Mouse (Mus musculus): ENCODE results near the gene Phka2.

Phka2 gene

DNA sequence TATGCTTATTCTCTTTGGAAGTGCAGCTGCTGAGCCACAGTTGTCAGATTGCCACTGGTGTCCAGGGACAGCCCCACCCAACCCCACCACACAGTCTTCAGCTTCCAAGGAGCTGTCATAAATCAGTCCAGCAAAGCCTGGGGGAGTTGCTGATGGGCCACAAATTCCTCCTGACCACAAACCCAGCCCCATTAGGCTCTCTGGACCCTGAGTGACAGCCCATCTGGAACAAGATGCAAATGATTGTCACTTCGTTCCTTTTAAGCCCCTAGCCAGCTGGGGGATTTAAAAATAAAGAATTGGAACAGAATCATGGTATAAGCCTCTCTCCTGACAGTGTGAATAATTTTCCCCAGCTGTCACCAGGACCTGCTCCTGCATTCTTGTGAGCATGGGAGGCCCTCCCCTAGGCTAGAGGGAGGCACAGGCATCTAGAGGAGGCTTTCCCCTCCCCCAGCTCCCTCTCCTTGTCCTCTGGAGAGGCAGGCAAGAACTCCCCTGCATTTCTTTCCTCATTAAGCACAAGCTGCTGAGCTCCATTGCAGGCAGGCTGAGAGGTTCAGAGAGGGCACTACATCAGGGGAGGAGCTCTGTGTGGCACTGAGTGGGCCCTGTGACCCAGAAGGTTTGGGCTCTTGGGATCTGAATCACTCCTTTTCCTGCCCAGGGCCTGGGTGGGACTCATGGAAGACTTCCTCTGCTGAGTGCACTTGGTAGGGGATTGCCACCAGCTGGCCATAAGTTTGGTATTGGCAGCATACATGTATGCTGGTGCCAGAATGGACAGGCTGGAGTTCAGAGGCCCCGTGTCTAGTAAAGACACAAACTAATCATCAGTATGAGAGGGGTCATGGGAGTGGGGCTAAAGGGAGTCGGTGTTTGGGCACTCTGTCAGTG lies 96.8 kb downstream of the Phka2 start:
- no peak for DNase-seq (ENCODE audit: low spot score)

- DNase-seq (ENCODE audit: low spot score): no peak
These were observed 99.1 kb downstream of the Phka2 start for GRCm38 (mm10) chrX:160601053-160601452.

GRCm38 (mm10) chrX:160602770-160603169 lies 100.8 kb downstream of the Phka2 start:
- DNase-seq (ENCODE audit: low spot score): no peak

- DNase-seq (ENCODE audit: low spot score): no peak
These were observed 101.3 kb downstream of the Phka2 start for GRCm38 (mm10) chrX:160603316-160603715.

DNA sequence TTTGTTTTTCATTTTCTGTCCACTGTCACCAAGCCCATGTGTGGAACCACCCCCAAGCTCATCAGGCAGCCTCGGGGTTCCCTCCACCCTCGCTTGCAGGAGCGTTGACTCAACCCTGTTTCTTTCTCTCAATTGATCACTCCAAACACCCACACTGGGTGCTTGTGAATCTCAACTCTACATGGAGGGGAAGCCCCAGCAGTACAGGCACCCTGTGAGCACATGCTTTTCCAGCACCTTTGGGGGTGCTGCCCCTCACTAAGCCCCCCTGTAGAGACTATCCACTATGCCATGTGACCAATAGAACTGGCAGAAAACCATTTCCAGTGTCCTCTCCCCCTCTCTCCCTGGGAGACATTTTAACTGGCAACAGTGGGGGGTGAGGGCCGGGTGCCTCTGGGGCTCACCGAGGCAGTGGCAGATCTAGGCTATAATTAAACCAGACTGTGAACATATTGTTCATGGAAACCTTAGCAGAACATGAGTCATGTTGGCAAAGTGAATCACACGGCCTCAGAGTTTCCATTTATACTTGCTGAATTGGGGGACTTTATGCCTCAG lies 102.1 kb downstream of the Phka2 start:
- no peak for DNase-seq (ENCODE audit: low spot score)

DNA sequence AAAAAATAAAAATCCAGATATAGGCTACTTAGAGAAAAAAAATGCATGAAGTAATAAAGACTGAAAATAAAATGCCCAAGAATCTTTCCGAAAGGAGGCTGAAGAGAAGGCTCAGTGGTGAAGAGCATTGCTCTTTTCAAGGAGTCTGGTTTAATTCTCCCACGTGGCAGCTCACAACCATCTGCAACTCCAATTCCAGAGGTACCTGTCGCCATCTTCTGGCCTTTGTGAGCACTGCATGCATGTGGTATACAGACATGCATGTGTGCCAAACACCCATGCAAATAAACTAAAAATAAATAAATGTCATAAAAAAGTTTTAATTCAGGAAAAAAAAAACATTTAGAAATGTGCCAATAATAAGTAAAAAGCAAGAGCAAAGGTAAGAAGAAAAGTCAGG lies 107.9 kb downstream of the Phka2 start:
- peak; percentile 6 for DNase-seq (ENCODE audit: low spot score)

DNA sequence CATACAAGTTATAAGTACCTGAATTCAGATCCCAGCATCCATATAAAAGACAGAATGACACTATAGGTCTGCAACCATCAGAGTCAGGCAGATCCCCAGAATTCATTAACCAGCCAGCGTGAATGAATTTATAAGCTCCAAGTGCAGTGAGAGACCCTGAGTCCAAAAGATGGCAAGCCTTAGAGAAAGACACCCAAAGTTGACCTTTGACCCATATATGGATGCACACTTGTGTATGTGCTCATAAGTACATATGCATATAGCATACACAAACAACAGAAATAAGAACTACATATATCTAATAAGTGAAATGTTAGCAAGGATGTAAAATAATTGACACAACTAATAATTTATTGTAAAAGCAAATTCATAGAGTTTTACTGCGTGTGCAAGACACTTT lies 108.5 kb downstream of the Phka2 start:
- DNase-seq (ENCODE audit: low spot score): no peak

DNA sequence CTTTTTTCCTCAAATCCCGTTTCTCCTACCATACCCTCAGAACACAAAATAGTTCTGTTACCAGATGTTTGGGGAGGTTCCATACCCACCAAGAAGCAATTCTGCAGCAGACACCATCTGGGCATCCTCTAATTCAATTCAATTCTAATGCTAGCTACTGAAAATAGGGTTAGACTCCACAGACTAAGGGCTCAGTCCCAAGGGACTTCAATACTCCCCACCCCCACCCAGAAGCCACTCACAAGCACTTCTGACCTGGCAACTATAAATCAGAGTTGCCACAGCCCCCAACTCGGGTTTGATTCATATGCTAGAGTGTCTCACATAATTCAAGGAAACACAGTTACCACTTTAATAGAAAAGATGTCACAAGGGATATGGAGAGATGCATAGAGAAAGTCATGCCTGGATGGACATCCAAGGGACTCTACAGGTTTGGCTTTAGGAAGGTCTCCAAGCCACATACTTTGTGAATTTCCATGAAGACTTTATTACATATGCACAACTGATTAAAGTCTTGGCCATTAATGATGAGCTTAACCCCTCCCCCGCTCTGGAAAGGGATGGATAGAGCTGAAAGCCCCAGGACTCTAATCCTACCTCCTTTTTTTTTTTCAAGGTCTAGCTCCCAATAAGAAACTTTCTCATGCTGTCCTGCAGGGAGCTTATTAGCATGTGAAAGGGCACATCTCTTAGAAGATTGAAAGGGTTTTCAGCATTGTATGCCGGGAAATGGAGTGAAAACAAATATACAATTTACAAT lies 109.1 kb downstream of the Phka2 start:
- DNase-seq (ENCODE audit: low spot score): no peak
